Mouse (Mus musculus): ENCODE data around the gene Tmem104. TPM values are rescaled to one million over a fixed set of nuclear protein-coding genes. Genes with fewer than 3 reads are reported as not detected.
A peak's percentile ranks its signal among the peaks of the same experiment; 100 is the strongest.

Tmem104 gene
- polyA plus RNA-seq, 1 experiment, result 6.6 TPM

GRCm38 (mm10) chr11:115289885-115290284 lies 102.6 kb downstream of the Tmem104 start:
- Histone ChIP-seq H3K4me3 (ENCODE audit: insufficient read depth, poor library complexity, severe bottlenecking) (no peak overlapping the region), H3K36me3 (ENCODE audit: control insufficient read depth, insufficient read depth) (no peaks in the 10 kb centered on the region), H3K27me3 (ENCODE audit: control insufficient read depth, insufficient read depth, insufficient read length) (no peaks in the 10 kb centered on the region), H3K79me3 (ENCODE audit: low read depth) (no peaks in the 10 kb centered on the region), H3K79me2 (ENCODE audit: control insufficient read depth, insufficient read depth) (no peaks in the 10 kb centered on the region), H3ac (ENCODE audit: control insufficient read depth, insufficient read length, low read depth) (no peak overlapping the region)
- TF ChIP-seq MAX (IDR thresholded peaks at IDR 0.05), result no peak
- TF ChIP-seq CTCF (IDR thresholded peaks at IDR 0.05; ENCODE audit: control insufficient read depth, insufficient read depth, insufficient read length), result no peak
- TF ChIP-seq MYOG (IDR thresholded peaks at IDR 0.05; ENCODE audit: control insufficient read depth, extremely low read depth, insufficient read length), result no peak
- no peak for TF ChIP-seq USF1 (IDR thresholded peaks at IDR 0.05; ENCODE audit: low read depth)
- TF ChIP-seq MYOD1 (IDR thresholded peaks at IDR 0.05; ENCODE audit: control insufficient read depth, insufficient read length, low read depth), result no peak
- TF ChIP-seq CEBPB (IDR thresholded peaks at IDR 0.05; ENCODE audit: low read depth), result no peak
- TF ChIP-seq FOSL1 (IDR thresholded peaks at IDR 0.05; ENCODE audit: insufficient read depth, low read length, poor library complexity, severe bottlenecking), result no peak

GRCm38 (mm10) chr11:115290314-115290713 lies 103.0 kb downstream of the Tmem104 start:
- no peaks in the 10 kb centered on the region for H3K79me2 ChIP-seq (ENCODE audit: control insufficient read depth, insufficient read depth)
- H3K27me3 ChIP-seq (ENCODE audit: control insufficient read depth, insufficient read depth, insufficient read length), result no peaks in the 10 kb centered on the region
- H3K79me3 ChIP-seq (ENCODE audit: low read depth), result no peaks in the 10 kb centered on the region
- H3ac ChIP-seq (ENCODE audit: control insufficient read depth, insufficient read length, low read depth), result peak overlapping the region; percentile 3
- TF ChIP-seq MAX (IDR thresholded peaks at IDR 0.05) (no peak), CEBPB (IDR thresholded peaks at IDR 0.05; ENCODE audit: low read depth) (peak; percentile 50)
- H3K4me3 ChIP-seq (ENCODE audit: insufficient read depth, poor library complexity, severe bottlenecking), result no peak overlapping the region
- H3K36me3 ChIP-seq (ENCODE audit: control insufficient read depth, insufficient read depth), result no peaks in the 10 kb centered on the region

- H3K4me3 ChIP-seq (ENCODE audit: insufficient read depth, poor library complexity, severe bottlenecking), result no peak overlapping the region
- no peaks in the 10 kb centered on the region for H3K36me3 ChIP-seq (ENCODE audit: control insufficient read depth, insufficient read depth)
- no peaks in the 10 kb centered on the region for H3K27me3 ChIP-seq (ENCODE audit: control insufficient read depth, insufficient read depth, insufficient read length)
- H3ac ChIP-seq (ENCODE audit: control insufficient read depth, insufficient read length, low read depth), result no peak overlapping the region
- peak; percentile 61 for TF ChIP-seq MAX (IDR thresholded peaks at IDR 0.05)
- TF ChIP-seq MYOG (IDR thresholded peaks at IDR 0.05; ENCODE audit: control insufficient read depth, extremely low read depth, insufficient read length), result no peak
- TF ChIP-seq CEBPB (IDR thresholded peaks at IDR 0.05; ENCODE audit: low read depth), result peak; percentile 95
- TF ChIP-seq CTCF (IDR thresholded peaks at IDR 0.05; ENCODE audit: control insufficient read depth, insufficient read depth, insufficient read length), result no peak
- TF ChIP-seq MYOD1 (IDR thresholded peaks at IDR 0.05; ENCODE audit: control insufficient read depth, insufficient read length, low read depth), result peak; percentile 77
- peak; percentile 38 for TF ChIP-seq FOSL1 (IDR thresholded peaks at IDR 0.05; ENCODE audit: insufficient read depth, low read length, poor library complexity, severe bottlenecking)
- TF ChIP-seq USF1 (IDR thresholded peaks at IDR 0.05; ENCODE audit: low read depth), result peak; percentile 26
- H3K79me3 ChIP-seq (ENCODE audit: low read depth), result no peaks in the 10 kb centered on the region
- no peaks in the 10 kb centered on the region for H3K79me2 ChIP-seq (ENCODE audit: control insufficient read depth, insufficient read depth)
Observed at GRCm38 (mm10) chr11:115290919-115291318, 103.6 kb downstream of the Tmem104 start.

GRCm38 (mm10) chr11:115291503-115291902 lies 104.2 kb downstream of the Tmem104 start:
- H3K79me3 ChIP-seq (ENCODE audit: low read depth), result no peaks in the 10 kb centered on the region
- H3K4me3 ChIP-seq (ENCODE audit: insufficient read depth, poor library complexity, severe bottlenecking), result no peak overlapping the region
- TF ChIP-seq MYOG (IDR thresholded peaks at IDR 0.05; ENCODE audit: control insufficient read depth, extremely low read depth, insufficient read length) (no peak), CEBPB (IDR thresholded peaks at IDR 0.05; ENCODE audit: low read depth) (no peak), MAX (IDR thresholded peaks at IDR 0.05) (peak; percentile 60), MYOD1 (IDR thresholded peaks at IDR 0.05; ENCODE audit: control insufficient read depth, insufficient read length, low read depth) (no peak), CTCF (IDR thresholded peaks at IDR 0.05; ENCODE audit: control insufficient read depth, insufficient read depth, insufficient read length) (no peak), USF1 (IDR thresholded peaks at IDR 0.05; ENCODE audit: low read depth) (no peak), FOSL1 (IDR thresholded peaks at IDR 0.05; ENCODE audit: insufficient read depth, low read length, poor library complexity, severe bottlenecking) (no peak)
- no peaks in the 10 kb centered on the region for H3K36me3 ChIP-seq (ENCODE audit: control insufficient read depth, insufficient read depth)
- no peak overlapping the region for H3ac ChIP-seq (ENCODE audit: control insufficient read depth, insufficient read length, low read depth)
- no peaks in the 10 kb centered on the region for H3K27me3 ChIP-seq (ENCODE audit: control insufficient read depth, insufficient read depth, insufficient read length)
- no peaks in the 10 kb centered on the region for H3K79me2 ChIP-seq (ENCODE audit: control insufficient read depth, insufficient read depth)

DNA sequence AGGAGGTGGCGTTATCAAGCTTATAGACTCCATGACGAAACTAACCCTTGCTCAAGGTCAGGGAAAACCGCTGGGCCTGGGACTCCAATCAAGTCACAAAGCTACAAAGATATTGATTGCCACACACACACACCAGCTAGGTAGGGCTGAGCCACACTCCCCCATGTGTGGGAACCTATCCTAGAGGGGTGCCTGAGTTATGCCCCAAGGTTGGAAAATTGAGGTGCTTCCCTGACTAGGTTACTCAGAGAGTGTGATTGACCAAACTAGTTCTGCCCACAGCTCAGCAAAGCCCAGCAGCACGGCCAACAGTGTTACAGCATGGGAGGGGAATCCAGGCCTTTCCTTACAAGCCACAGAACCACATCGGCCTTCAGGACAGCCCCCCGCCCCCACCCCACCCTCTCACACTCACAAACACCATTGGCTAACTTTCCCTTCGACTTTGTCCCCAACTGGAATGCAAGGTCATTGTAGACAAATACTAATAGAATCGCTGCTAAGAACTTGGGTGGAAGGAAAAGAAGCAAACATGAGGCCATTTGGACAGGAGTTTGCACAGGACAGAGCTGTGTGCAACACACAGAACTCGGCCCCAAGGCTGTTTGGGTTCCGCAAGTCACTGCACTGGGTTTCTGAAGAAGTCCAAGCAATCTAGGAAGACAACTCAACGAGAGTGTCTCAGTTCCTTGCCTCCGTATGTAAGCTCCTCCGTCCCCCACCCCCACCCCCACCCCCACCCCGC lies 105.5 kb downstream of the Tmem104 start:
- Histone ChIP-seq H3K79me2 (ENCODE audit: control insufficient read depth, insufficient read depth) (no peaks in the 10 kb centered on the region), H3ac (ENCODE audit: control insufficient read depth, insufficient read length, low read depth) (no peak overlapping the region), H3K79me3 (ENCODE audit: low read depth) (no peaks in the 10 kb centered on the region), H3K36me3 (ENCODE audit: control insufficient read depth, insufficient read depth) (no peaks in the 10 kb centered on the region), H3K27me3 (ENCODE audit: control insufficient read depth, insufficient read depth, insufficient read length) (no peaks in the 10 kb centered on the region), H3K4me3 (ENCODE audit: insufficient read depth, poor library complexity, severe bottlenecking) (no peak overlapping the region)
- TF ChIP-seq MYOG (IDR thresholded peaks at IDR 0.05; ENCODE audit: control insufficient read depth, extremely low read depth, insufficient read length) (no peak), MYOD1 (IDR thresholded peaks at IDR 0.05; ENCODE audit: control insufficient read depth, insufficient read length, low read depth) (no peak), MAX (IDR thresholded peaks at IDR 0.05) (no peak), CEBPB (IDR thresholded peaks at IDR 0.05; ENCODE audit: low read depth) (no peak), FOSL1 (IDR thresholded peaks at IDR 0.05; ENCODE audit: insufficient read depth, low read length, poor library complexity, severe bottlenecking) (no peak), USF1 (IDR thresholded peaks at IDR 0.05; ENCODE audit: low read depth) (no peak)

DNA sequence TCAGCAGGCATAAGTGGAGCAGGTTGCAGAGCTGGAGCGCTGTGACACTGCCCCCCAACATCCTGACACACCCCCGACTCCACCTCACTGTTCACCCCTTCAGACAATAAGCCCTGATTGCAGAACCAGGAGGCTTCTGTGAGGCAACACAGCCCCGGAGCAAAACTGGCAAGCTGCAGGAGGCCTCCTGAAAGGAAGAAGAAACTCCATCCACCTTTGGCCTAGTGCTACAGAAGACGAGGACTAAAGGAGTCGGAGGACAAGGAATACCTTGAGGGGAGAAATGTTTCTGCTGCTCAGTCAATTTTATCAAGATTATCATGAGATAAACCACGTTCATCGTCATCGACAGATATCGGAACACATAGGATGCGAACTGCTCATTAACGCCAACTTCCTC lies 108.7 kb downstream of the Tmem104 start:
- no peak for TF ChIP-seq FOSL1 (IDR thresholded peaks at IDR 0.05; ENCODE audit: insufficient read depth, low read length, poor library complexity, severe bottlenecking)
- no peak for TF ChIP-seq CTCF (IDR thresholded peaks at IDR 0.05; ENCODE audit: control insufficient read depth, insufficient read depth, insufficient read length)
- TF ChIP-seq MYOG (IDR thresholded peaks at IDR 0.05; ENCODE audit: control insufficient read depth, extremely low read depth, insufficient read length), result no peak
- no peak for TF ChIP-seq USF1 (IDR thresholded peaks at IDR 0.05; ENCODE audit: low read depth)
- TF ChIP-seq CEBPB (IDR thresholded peaks at IDR 0.05; ENCODE audit: low read depth), result no peak
- no peak for TF ChIP-seq MAX (IDR thresholded peaks at IDR 0.05)
- TF ChIP-seq MYOD1 (IDR thresholded peaks at IDR 0.05; ENCODE audit: control insufficient read depth, insufficient read length, low read depth), result no peak
- no peaks in the 10 kb centered on the region for H3K27me3 ChIP-seq (ENCODE audit: control insufficient read depth, insufficient read depth, insufficient read length)

More for the DNA sequence above, 108.7 kb downstream of the Tmem104 start:
- Histone ChIP-seq H3K79me2 (ENCODE audit: control insufficient read depth, insufficient read depth) (no peaks in the 10 kb centered on the region), H3K4me3 (ENCODE audit: insufficient read depth, poor library complexity, severe bottlenecking) (no peak overlapping the region), H3K36me3 (ENCODE audit: control insufficient read depth, insufficient read depth) (no peaks in the 10 kb centered on the region), H3K79me3 (ENCODE audit: low read depth) (no peaks in the 10 kb centered on the region), H3ac (ENCODE audit: control insufficient read depth, insufficient read length, low read depth) (no peak overlapping the region)

Measured in C2C12 (cell line).